Mouse (Mus musculus) myocyte (in vitro differentiated cells): ENCODE measurements around the gene Cxcl13.

Experiments
- CEBPB ChIP-seq: IDR thresholded peaks from 2 replicates; pipeline ENCODE4 v1.6.1; 2011; ENCODE audit warnings: mild to moderate bottlenecking, moderate library complexity; ENCODE audit not compliant: poor library complexity, insufficient read depth, severe bottlenecking
- E2F4 ChIP-seq: IDR thresholded peaks from one replicate; pipeline ENCODE4 v1.6.1; 2011; ENCODE audit warnings: mild to moderate bottlenecking, control low read depth, moderate library complexity; ENCODE audit not compliant: insufficient read depth
- MAX ChIP-seq: IDR thresholded peaks from one replicate; pipeline ENCODE4 v1.6.1; 2011; ENCODE audit warnings: low read depth, mild to moderate bottlenecking, control low read depth
- POLR2A ChIP-seq: IDR thresholded peaks from one replicate; pipeline ENCODE4 v1.6.1; 2011; ENCODE audit warnings: low read depth, mild to moderate bottlenecking, control low read depth, moderate library complexity; ENCODE audit not compliant: insufficient read length
- POLR2AphosphoS2 ChIP-seq: IDR thresholded peaks from one replicate; pipeline ENCODE4 v1.6.1; 2011; ENCODE audit warnings: low read depth, control low read depth; ENCODE audit not compliant: insufficient read length
- TCF12 ChIP-seq: IDR thresholded peaks from one replicate; pipeline ENCODE4 v1.6.1; 2011; ENCODE audit warnings: mild to moderate bottlenecking, control low read depth; ENCODE audit not compliant: poor library complexity, insufficient read depth, severe bottlenecking
- TCF3 ChIP-seq: IDR thresholded peaks from one replicate; pipeline ENCODE4 v1.6.1; 2011; ENCODE audit warnings: low read depth, control low read depth; ENCODE audit not compliant: insufficient read length
- USF1 ChIP-seq: IDR thresholded peaks from one replicate; pipeline ENCODE4 v1.6.1; 2011; ENCODE audit warnings: low read depth, mild to moderate bottlenecking, control low read depth, moderate library complexity

DNA sequence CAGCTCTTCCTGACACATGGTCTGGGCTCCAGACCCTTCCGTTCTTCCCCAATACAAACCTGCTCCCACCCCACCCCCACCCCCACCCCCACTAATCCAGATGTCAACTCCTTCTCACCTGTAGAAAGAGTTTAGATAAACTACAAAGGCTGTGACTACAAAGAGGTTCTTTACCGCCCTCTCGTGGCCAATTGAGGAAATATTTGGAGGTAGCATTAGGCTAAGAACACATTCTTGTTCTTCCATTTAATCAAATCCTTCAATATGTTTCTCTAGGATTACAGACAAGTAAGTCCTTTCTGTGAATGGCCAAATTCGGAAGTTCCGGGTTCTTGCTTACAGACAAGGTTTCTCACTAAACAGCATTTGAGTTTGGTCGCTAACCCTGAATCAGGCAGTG is 14.1 kb downstream of the Cxcl13 start:
- no peak for TF ChIP-seq POLR2A
- TF ChIP-seq TCF3, result no peak
- TF ChIP-seq E2F4, result no peak
- no peak for TF ChIP-seq USF1
- no peak for TF ChIP-seq TCF12
- no peak for TF ChIP-seq POLR2AphosphoS2
- no peak for TF ChIP-seq MAX
- TF ChIP-seq CEBPB, result no peak
